Mouse (Mus musculus): Measurements from ENCODE around the gene Nek6. TPM values are rescaled to one million over a fixed set of nuclear protein-coding genes. Genes with fewer than 3 reads are reported as not detected.

Gene Nek6
- total RNA-seq, 2 experiments from 2014 or later: 7.3 to 7.5 TPM

GRCm38 (mm10) chr2:38535051-38535450 lies 23.6 kb downstream of the Nek6 start:
- no peak for ATAC-seq (replicated peaks; ENCODE audit: poor library complexity, severe bottlenecking)

GRCm38 (mm10) chr2:38535521-38536220 lies 24.2 kb downstream of the Nek6 start:
- peak; percentile 57 for ATAC-seq (replicated peaks; ENCODE audit: poor library complexity, severe bottlenecking)

- ATAC-seq (replicated peaks; ENCODE audit: poor library complexity, severe bottlenecking): peak; percentile 75
Observed at GRCm38 (mm10) chr2:38536331-38536731, 24.9 kb downstream of the Nek6 start.

DNA sequence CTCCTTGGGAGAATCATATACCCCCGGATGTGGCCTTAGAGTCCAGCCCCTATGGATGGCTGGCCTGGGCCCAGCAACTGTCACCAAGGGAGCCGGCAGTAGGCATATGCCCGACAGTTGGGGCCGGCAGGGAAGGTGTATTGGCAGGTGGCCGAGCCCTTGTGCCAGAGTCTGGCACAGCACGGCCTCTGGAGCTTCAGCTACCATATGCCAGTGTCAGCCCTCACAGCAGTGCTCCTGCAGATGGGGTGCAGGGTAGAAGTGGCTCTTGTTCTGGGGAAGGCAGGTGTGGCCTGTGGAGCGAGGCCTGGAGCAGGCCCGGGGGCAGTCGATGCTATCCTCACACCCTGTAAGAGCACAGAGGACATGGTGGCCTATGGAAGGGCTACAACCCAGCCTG lies 28.2 kb downstream of the Nek6 start:
- no peak for ATAC-seq (replicated peaks; ENCODE audit: poor library complexity, severe bottlenecking)

DNA sequence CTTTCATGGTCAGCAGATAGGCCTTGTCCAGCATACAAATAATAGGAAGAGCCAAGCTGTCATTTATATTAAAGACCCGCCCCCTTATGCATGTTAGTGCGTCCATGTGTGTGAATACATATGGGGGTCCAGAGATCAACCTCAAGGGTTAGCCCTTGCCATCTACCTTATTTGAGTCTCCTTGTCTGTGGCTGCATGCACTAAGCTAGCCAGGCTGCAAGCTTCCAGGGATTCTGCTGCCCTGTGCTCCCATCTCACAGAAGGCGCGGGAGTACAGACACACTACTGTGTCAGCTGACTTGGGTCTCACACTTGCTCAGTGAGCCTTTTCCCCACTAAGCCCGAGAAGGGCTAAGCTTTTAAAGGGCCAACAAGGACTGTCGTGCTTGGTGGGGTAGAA lies 29.2 kb downstream of the Nek6 start:
- ATAC-seq (replicated peaks; ENCODE audit: poor library complexity, severe bottlenecking): no peak

DNA sequence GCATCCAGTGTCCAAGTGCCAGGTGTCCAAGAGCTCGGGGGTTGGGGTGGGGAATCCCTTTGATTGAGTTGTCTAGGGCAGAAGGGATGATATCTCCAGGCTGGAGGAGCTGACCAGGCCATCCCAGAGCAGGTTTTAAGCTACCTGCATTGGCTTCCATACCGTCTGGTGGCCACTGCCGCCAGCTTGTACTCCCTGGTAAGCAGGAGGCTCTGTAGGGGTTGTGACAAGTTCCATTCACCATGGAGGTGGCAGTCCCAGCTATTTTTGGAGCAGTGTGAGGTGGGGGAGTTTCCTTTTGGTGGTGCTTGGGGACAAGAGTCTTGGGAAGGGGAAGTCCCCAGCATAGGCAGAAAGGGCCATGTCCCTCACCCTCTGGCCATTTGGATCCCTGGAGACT lies 29.7 kb downstream of the Nek6 start:
- no peak for ATAC-seq (replicated peaks; ENCODE audit: poor library complexity, severe bottlenecking)

GRCm38 (mm10) chr2:38541570-38541969 lies 30.1 kb downstream of the Nek6 start:
- no peak for ATAC-seq (replicated peaks; ENCODE audit: poor library complexity, severe bottlenecking)

DNA sequence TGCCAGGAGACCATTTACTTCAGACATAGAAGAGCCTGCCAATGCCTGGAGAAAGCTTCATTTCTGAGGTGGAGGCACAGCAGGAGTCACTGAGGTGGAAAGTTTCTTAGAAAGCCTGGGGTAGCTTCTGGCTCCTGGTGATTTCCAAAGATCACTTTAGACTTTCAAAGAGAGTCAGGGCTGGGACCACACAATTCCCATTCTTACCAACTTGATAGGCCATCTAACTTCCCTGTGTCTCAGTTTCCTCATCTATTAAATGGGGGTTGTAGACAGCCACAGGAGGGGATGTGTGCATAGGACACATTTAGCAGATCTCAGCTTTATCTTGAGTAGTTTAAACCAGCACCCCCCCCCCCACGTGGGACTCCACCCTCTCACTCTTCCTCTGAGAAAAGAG lies 30.9 kb downstream of the Nek6 start:
- ATAC-seq (replicated peaks; ENCODE audit: poor library complexity, severe bottlenecking): no peak

DNA sequence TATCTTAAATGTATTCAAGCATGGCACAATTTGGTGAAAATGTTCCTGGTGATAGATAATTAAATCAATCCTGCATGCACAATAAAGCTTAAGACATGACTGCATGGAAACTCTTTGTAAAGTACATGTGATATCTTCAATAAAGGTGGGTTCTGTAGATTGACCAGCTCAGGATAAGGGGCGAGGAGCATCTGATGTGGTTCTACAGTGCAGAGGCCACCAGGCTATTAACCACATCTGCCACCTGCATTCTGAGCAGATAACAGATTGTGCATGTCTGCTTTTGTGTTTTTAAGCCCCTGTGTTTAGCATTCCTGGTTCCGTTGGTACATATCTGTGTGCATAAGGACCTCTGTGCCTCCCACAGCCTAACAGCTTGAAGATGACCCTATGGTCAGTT lies 31.7 kb downstream of the Nek6 start:
- no peak for ATAC-seq (replicated peaks; ENCODE audit: poor library complexity, severe bottlenecking)

- ATAC-seq (replicated peaks; ENCODE audit: poor library complexity, severe bottlenecking): no peak
Observed at GRCm38 (mm10) chr2:38544341-38544740, 32.9 kb downstream of the Nek6 start.

DNA sequence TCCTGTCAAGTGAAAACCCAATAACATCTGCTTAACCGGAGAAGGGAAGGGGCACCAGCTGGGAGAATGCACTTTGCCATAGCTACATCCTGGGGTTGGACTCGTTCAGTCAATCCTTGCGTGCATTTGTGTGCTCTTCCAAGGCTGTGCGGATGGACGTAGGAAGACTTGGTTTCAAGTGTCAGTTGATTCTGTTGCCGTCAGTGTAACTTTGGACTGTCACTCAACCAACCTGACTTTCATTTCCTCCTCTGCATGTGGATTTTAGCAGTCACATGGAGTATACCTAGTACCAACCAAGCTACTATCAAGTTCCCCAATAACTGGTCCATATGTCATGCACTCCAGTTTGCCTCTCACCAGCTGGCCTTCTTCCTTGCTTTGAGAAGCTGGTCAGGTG lies 33.5 kb downstream of the Nek6 start:
- peak; percentile 80 for ATAC-seq (replicated peaks; ENCODE audit: poor library complexity, severe bottlenecking)

- ATAC-seq (replicated peaks; ENCODE audit: poor library complexity, severe bottlenecking): no peak
Observed at GRCm38 (mm10) chr2:38545706-38546105, 34.3 kb downstream of the Nek6 start.

- no peak for ATAC-seq (replicated peaks; ENCODE audit: poor library complexity, severe bottlenecking)
Observed at GRCm38 (mm10) chr2:38546222-38546621, 34.8 kb downstream of the Nek6 start.

DNA sequence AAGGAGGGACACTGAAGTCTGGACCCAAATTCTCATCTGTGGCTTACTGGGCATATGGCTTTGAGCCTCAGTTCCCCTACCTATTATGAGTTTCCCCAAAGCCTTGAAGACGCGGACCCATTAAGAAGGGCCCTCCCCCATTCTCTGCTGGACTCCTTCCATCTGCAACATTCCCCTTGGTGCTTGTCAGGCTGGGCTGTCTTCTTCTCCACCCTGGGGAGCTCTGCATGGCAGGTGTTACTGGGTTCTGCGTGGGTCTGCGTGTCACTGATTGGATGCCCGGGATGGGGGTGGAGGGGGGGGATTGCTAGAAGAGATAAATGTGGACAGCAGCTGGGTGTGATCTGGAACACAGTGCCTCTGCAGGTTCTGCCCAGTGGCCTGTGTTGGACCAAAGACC lies 35.3 kb downstream of the Nek6 start:
- ATAC-seq (replicated peaks; ENCODE audit: poor library complexity, severe bottlenecking): no peak

GRCm38 (mm10) chr2:38547793-38548517 lies 36.5 kb downstream of the Nek6 start:
- no peak for ATAC-seq (replicated peaks; ENCODE audit: poor library complexity, severe bottlenecking)

DNA sequence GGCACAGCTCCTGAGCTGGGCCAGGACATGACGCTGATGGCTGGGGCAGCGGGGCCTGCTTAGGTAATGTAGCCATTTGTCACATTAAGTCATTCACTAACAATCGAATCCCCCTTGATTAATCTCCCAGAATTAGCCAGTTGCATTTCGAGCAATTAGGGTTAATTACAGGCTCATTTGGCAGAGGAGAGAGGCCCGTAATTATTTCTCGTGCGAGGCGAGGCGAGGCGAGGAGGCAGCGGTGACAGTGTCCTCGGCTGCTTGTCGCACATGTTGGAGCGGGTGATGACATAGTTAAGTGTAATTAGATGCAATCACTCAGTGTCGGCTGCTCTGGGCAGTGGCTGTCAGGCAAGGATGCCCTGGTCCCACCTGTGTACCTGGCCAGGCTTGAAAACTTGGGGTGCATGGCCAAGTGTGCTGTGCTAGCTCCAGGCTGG lies 40.6 kb downstream of the Nek6 start:
- ATAC-seq (replicated peaks; ENCODE audit: poor library complexity, severe bottlenecking): no peak

DNA sequence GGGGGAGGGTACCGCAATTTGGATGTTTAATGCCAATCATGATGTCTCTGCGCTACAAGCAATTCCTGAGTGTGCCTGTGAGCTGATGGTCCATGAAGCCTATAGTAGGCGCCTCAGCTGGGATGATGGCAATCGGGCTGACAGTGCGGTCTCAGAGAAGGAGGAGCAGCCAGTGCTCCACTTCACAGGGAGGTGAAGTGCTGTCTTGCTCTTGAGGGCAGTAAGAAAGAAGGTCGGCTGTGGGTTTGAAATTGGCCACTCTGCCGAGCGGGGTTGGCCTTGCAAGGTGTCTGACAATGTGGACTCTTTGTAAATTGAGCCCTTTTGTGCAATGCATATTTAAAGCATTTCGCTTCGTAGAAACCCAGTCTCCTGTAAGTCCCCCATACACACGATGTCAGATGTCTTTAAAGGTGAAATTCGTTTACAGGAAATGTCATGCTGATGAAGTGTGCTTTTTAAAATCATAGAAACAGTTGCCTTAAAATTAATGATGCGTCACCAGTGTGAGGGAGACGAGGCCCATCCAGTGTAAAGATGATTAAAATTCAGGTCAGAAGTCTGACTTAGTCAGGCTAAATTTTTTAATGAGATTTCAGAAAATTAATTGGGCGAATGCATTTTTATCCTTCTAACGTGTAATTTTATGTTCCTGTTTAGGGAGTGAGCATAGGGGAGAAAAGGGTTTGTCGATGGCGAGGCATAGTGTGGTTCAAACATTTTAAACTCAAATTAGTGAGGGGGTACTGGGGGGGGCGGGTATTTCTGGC lies 43.0 kb downstream of the Nek6 start:
- no peak for ATAC-seq (replicated peaks; ENCODE audit: poor library complexity, severe bottlenecking)

GRCm38 (mm10) chr2:38555659-38556058 lies 44.2 kb downstream of the Nek6 start:
- ATAC-seq (replicated peaks; ENCODE audit: poor library complexity, severe bottlenecking): no peak

DNA sequence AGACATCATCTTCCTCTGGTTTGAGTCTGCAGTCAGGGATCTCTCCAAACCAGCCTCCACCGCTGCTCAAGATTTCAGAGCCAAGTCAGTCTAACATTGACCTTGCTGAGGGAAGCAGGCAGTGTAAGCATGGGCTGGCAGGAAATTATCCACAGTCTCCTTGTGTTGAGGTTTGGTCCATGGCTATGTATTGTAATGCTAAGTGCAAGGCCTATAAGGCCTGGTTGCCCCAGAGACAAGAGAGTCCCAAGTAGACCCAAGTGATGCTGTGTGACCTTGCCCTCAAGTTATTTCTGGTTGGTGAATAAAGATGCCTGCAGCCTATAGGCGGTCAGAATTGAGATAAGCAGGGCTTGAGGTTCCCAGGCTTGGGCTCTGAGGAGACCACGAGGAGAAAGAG lies 45.3 kb downstream of the Nek6 start:
- ATAC-seq (replicated peaks; ENCODE audit: poor library complexity, severe bottlenecking): no peak

- no peak for ATAC-seq (replicated peaks; ENCODE audit: poor library complexity, severe bottlenecking)
Observed at GRCm38 (mm10) chr2:38560296-38561227, 49.1 kb downstream of the Nek6 start.
